Mouse (Mus musculus) stomach, postnatal 0 days (tissue): ENCODE measurements at regions not wholly inside any gene's neighbourhood (a gene's known extent, or its start where the extent isn't known, plus 50 kb on each side); places are given as distances from the start of the nearest gene placed in this dataset.
"Not testable (repeated sequence)": the region's sequence is repeated elsewhere in the genome, so short reads cannot be mapped to it uniquely, and the experiment has no call there.

Experiments
- ATAC-seq: fragments of 200-750 bp; cut with Nextera tagmentation; 2 replicates; pipeline ENCODE4 v1.8.0; 2017; ENCODE audit not compliant: low FRiP score, low TSS enrichment
- DNase-seq: peaks from one replicate; pipeline ENCODE4 v3.0.0-alpha.2; 2016; ENCODE audit warnings: low spot score
- H3K27ac ChIP-seq: fragments of 300-500 bp; sonication (generic); replicated peaks from 2 replicates; pipeline ENCODE4 v1.5.1; 2014; ENCODE audit warnings: mild to moderate bottlenecking, control low read depth
- H3K27me3 ChIP-seq: fragments of 300-500 bp; sonication (generic); 2 replicates; pipeline ENCODE4 v1.6.1; 2014; ENCODE audit warnings: low read length; ENCODE audit not compliant: control insufficient read depth, insufficient read depth
- H3K36me3 ChIP-seq: fragments of 300-500 bp; sonication (generic); 2 replicates; pipeline ENCODE4 v1.6.1; 2014; ENCODE audit warnings: low read length, mixed read lengths; ENCODE audit not compliant: control insufficient read depth, insufficient read depth
- H3K4me1 ChIP-seq: fragments of 300-500 bp; sonication (generic); replicated peaks from 2 replicates; pipeline ENCODE4 v1.6.1; 2014; ENCODE audit warnings: antibody characterized with exemption; ENCODE audit not compliant: control insufficient read depth, insufficient read depth
- H3K4me2 ChIP-seq: fragments of 300-500 bp; sonication (generic); replicated peaks from 2 replicates; pipeline ENCODE4 v1.6.1; 2014; ENCODE audit warnings: low read depth, mild to moderate bottlenecking, control low read depth, moderate library complexity
- H3K4me3 ChIP-seq: fragments of 300-500 bp; sonication (generic); 2 replicates; pipeline ENCODE4 v1.5.1; 2014; ENCODE audit warnings: low read depth, low read length, control low read depth
- H3K9ac ChIP-seq: fragments of 300-500 bp; sonication (generic); 2 replicates; pipeline ENCODE4 v1.6.1; 2014; ENCODE audit warnings: mild to moderate bottlenecking, low read length, control low read depth, mixed read lengths
- H3K9me3 ChIP-seq: fragments of 300-500 bp; sonication (generic); 2 replicates; pipeline ENCODE4 v1.6.1; 2016; ENCODE audit warnings: low read length; ENCODE audit not compliant: control insufficient read depth
- CTCF ChIP-seq: IDR thresholded peaks from 2 replicates; pipeline ENCODE4 v1.5.1; 2016; ENCODE audit warnings: antibody characterized with exemption, low read depth, mild to moderate bottlenecking, moderate library complexity
- EP300 ChIP-seq: optimal IDR thresholded peaks from 2 replicates; pipeline ENCODE3; 2016; ENCODE audit warnings: antibody characterized with exemption
- WGBS: fragments of 180-500 bp; shearing (Covaris S2); extraction: QIAGEN DNeasy Blood & Tissue Kit; methylation state at CpG from one replicate; pipeline ENCODE4 v1.1.7; 2014; 5-methylcytosine and 5-hydroxymethylcytosine counted together

GRCm38 (mm10) chr8:57076995-57077394 is 243.8 kb upstream of the Hand2 start:
- Histone ChIP-seq H3K27ac (no peak overlapping the region), H3K36me3 (no peaks in the 10 kb centered on the region), H3K4me2 (no peak overlapping the region), H3K9ac (no peak overlapping the region), H3K9me3 (no peaks in the 10 kb centered on the region), H3K4me1 (no peaks in the 10 kb centered on the region), H3K27me3 (no peaks in the 10 kb centered on the region), H3K4me3 (no peak overlapping the region)
- WGBS, result 89% methylated on average over 8 of the region's 8 CpGs
- DNase-seq, result no peak
- no peak for ATAC-seq
- no peak for TF ChIP-seq EP300
- TF ChIP-seq CTCF, result no peak

- TF ChIP-seq EP300, result no peak
- TF ChIP-seq CTCF, result no peak
- WGBS, result 72% methylated on average over 3 of the region's 3 CpGs
- ATAC-seq (no peak), DNase-seq (no peak)
- Histone ChIP-seq H3K36me3 (no peaks in the 10 kb centered on the region), H3K4me3 (no peak overlapping the region), H3K27ac (no peak overlapping the region), H3K27me3 (no peaks in the 10 kb centered on the region), H3K9me3 (no peaks in the 10 kb centered on the region), H3K9ac (no peak overlapping the region), H3K4me2 (no peak overlapping the region), H3K4me1 (no peaks in the 10 kb centered on the region)
Observed at GRCm38 (mm10) chr8:57086811-57087210, 234.0 kb upstream of the Hand2 start.

- no peak overlapping the region for H3K4me2 ChIP-seq
- H3K27ac ChIP-seq, result no peak overlapping the region
- H3K36me3 ChIP-seq, result no peaks in the 10 kb centered on the region
- no peak overlapping the region for H3K4me3 ChIP-seq
- 84% methylated on average over 4 of the region's 4 CpGs for WGBS
- no peaks in the 10 kb centered on the region for H3K9me3 ChIP-seq
- no peak overlapping the region for H3K9ac ChIP-seq
- DNase-seq, result no peak
- no peaks in the 10 kb centered on the region for H3K4me1 ChIP-seq
- TF ChIP-seq EP300 (no peak), CTCF (no peak)
- H3K27me3 ChIP-seq, result no peaks in the 10 kb centered on the region
- no peak for ATAC-seq
Observed at GRCm38 (mm10) chr8:57092403-57092802, 228.4 kb upstream of the Hand2 start.

- no peak for ATAC-seq
- no peaks in the 10 kb centered on the region for H3K36me3 ChIP-seq
- TF ChIP-seq CTCF (no peak), EP300 (no peak)
- no peaks in the 10 kb centered on the region for H3K27me3 ChIP-seq
- H3K4me2 ChIP-seq, result no peak overlapping the region
- H3K9me3 ChIP-seq, result no peaks in the 10 kb centered on the region
- DNase-seq, result no peak
- whole genome bisulfite sequencing, result 48% methylated on average over 2 of the region's 2 CpGs
- no peak overlapping the region for H3K27ac ChIP-seq
- no peaks in the 10 kb centered on the region for H3K4me1 ChIP-seq
- no peak overlapping the region for H3K9ac ChIP-seq
- H3K4me3 ChIP-seq, result no peak overlapping the region
Observed at GRCm38 (mm10) chr8:57095169-57095568, 225.6 kb upstream of the Hand2 start.

- H3K9ac ChIP-seq, H3K27ac ChIP-seq, H3K4me3 ChIP-seq, H3K36me3 ChIP-seq, H3K9me3 ChIP-seq, H3K27me3 ChIP-seq, ATAC-seq, H3K4me1 ChIP-seq, H3K4me2 ChIP-seq, DNase-seq: not testable (repeated sequence)
- 41% methylated on average over 2 of the region's 6 CpGs for WGBS
Observed at GRCm38 (mm10) chr8:57110765-57111402, 209.9 kb upstream of the Hand2 start.

- 40% methylated on average over 2 of the region's 2 CpGs for WGBS
- Histone ChIP-seq H3K4me3 (no peak overlapping the region), H3K27ac (no peak overlapping the region), H3K9me3 (no peaks in the 10 kb centered on the region), H3K36me3 (no peaks in the 10 kb centered on the region), H3K4me2 (no peak overlapping the region), H3K9ac (no peak overlapping the region), H3K27me3 (no peaks in the 10 kb centered on the region), H3K4me1 (no peaks in the 10 kb centered on the region)
- DNase-seq, result no peak
- ATAC-seq, result no peak
- no peak for TF ChIP-seq EP300
- no peak for TF ChIP-seq CTCF
Observed at GRCm38 (mm10) chr8:57111403-57111771, 209.4 kb upstream of the Hand2 start.
